Mouse (Mus musculus) C2C12 (cell line): ENCODE data around the gene Slc39a7.

Source experiments
- CTCF ChIP-seq: IDR thresholded peaks from one replicate; pipeline ENCODE4 v1.5.1; 2011; ENCODE audit not compliant: control insufficient read depth, insufficient read depth, insufficient read length
- MAX ChIP-seq: IDR thresholded peaks from one replicate; pipeline ENCODE4 v1.6.1; 2011; ENCODE audit warnings: mild to moderate bottlenecking, control low read depth
- USF1 ChIP-seq: IDR thresholded peaks from one replicate; pipeline ENCODE4 v1.6.1; 2011; ENCODE audit warnings: low read depth, mild to moderate bottlenecking, control low read depth, moderate library complexity

- no peak for TF ChIP-seq MAX
- TF ChIP-seq CTCF = no peak
- no peak for TF ChIP-seq USF1
Measured at GRCm38 (mm10) chr17:34078148-34078547, 46.7 kb upstream of the Slc39a7 start.
